Mouse (Mus musculus) MEL (cell line): ENCODE data around the gene Zkscan3. TPM values are rescaled to one million over a fixed set of nuclear protein-coding genes. Genes with fewer than 3 reads are reported as not detected.
A peak's percentile ranks its signal among the peaks of the same experiment; 100 is the strongest.

Experiments used
- DNase-seq: peaks from one replicate; pipeline ENCODE4 v3.0.0; 2011; ENCODE audit warnings: low read depth, low spot score
- H3K27ac ChIP-seq: 2 replicates; pipeline ENCODE4 v1.5.1; 2012; ENCODE audit warnings: low read depth, mild to moderate bottlenecking, control low read depth, low read length, moderate library complexity; ENCODE audit not compliant: control insufficient read depth
- H3K27me3 ChIP-seq, 2 experiments: fragments of 150-350 bp in 1 of 2; sonication (generic) in 1 of 2; 2 replicates each; pipeline ENCODE4 v1.6.1; 2012; ENCODE audit warnings: low read length in 2 of 2, mild to moderate bottlenecking in 2 of 2, improper control_type of control experiment in 1 of 2, moderate library complexity in 1 of 2; ENCODE audit not compliant: insufficient read depth in 2 of 2, control insufficient read depth in 1 of 2
- H3K36me3 ChIP-seq, 2 experiments: 2 replicates each; pipeline ENCODE4 v1.6.1; 2012 to 2014; ENCODE audit warnings: low read length in 2 of 2, improper control_type of control experiment in 1 of 2, inconsistent platforms in 1 of 2, mild to moderate bottlenecking in 1 of 2; ENCODE audit not compliant: insufficient read depth in 2 of 2, control insufficient read depth in 1 of 2
- H3K4me1 ChIP-seq, 2 experiments: fragments of 150-350 bp in 1 of 2; sonication (generic) in 1 of 2; 2 replicates each; pipeline ENCODE4 v1.6.1; 2012; ENCODE audit warnings: low read length in 2 of 2, improper control_type of control experiment in 1 of 2, mild to moderate bottlenecking in 1 of 2; ENCODE audit not compliant: insufficient read depth in 2 of 2, control insufficient read depth in 1 of 2
- H3K4me3 ChIP-seq, 2 experiments: fragments of 150-350 bp in 1 of 2; sonication (generic) in 1 of 2; 2 replicates each; pipeline ENCODE4 v1.5.1; 2012; ENCODE audit warnings: low read depth in 2 of 2, low read length in 2 of 2, mild to moderate bottlenecking in 2 of 2, moderate library complexity in 2 of 2, control low read depth in 1 of 2, improper control_type of control experiment in 1 of 2; ENCODE audit not compliant: control insufficient read depth in 1 of 2, insufficient read depth in 1 of 2
- H3K79me2 ChIP-seq: 2 replicates; pipeline ENCODE4 v1.6.1; 2012; ENCODE audit warnings: mild to moderate bottlenecking, low read length, moderate library complexity; ENCODE audit not compliant: control insufficient read depth, poor library complexity, insufficient read depth
- H3K9ac ChIP-seq: 2 replicates; pipeline ENCODE4 v1.6.1; 2012; ENCODE audit warnings: low read depth, mild to moderate bottlenecking, control low read depth, low read length, moderate library complexity; ENCODE audit not compliant: control insufficient read depth, poor library complexity, severe bottlenecking
- H3K9me3 ChIP-seq: fragments of 150-350 bp; sonication (generic); replicated peaks from 2 replicates; pipeline ENCODE4 v1.6.1; 2012; ENCODE audit warnings: mild to moderate bottlenecking, low read length, improper control_type of control experiment, moderate library complexity; ENCODE audit not compliant: insufficient read depth
- BHLHE40 ChIP-seq: IDR thresholded peaks from 2 replicates; pipeline ENCODE4 v1.6.1; 2012; ENCODE audit warnings: low read depth, mild to moderate bottlenecking, inconsistent platforms, low read length, improper control_type of control experiment, borderline replicate concordance
- GABPA ChIP-seq: IDR thresholded peaks from 2 replicates; pipeline ENCODE4 v1.6.1; 2012; ENCODE audit warnings: low read depth, mild to moderate bottlenecking, inconsistent platforms, low read length, improper control_type of control experiment, moderate library complexity
- GATA1 ChIP-seq: IDR thresholded peaks from 2 replicates; pipeline ENCODE4 v1.6.1; 2011; ENCODE audit warnings: low read depth, low read length, improper control_type of control experiment
- MAFK ChIP-seq: IDR thresholded peaks from 2 replicates; pipeline ENCODE4 v1.6.1; 2011; ENCODE audit warnings: low read depth, mild to moderate bottlenecking, low read length, improper control_type of control experiment, borderline replicate concordance
- MYB ChIP-seq: IDR thresholded peaks from 2 replicates; pipeline ENCODE4 v1.6.1; 2011; ENCODE audit warnings: mild to moderate bottlenecking, low read depth, low read length, improper control_type of control experiment
- NRF1 ChIP-seq: IDR thresholded peaks from 2 replicates; pipeline ENCODE4 v1.6.1; 2014; ENCODE audit warnings: low read depth, mild to moderate bottlenecking, inconsistent platforms, low read length, improper control_type of control experiment, moderate library complexity; ENCODE audit not compliant: poor library complexity, insufficient read depth, severe bottlenecking
- POLR2AphosphoS5 ChIP-seq: IDR thresholded peaks from 2 replicates; pipeline ENCODE4 v1.6.1; 2012; ENCODE audit warnings: low read depth, borderline replicate concordance, mild to moderate bottlenecking, inconsistent platforms, low read length, moderate library complexity, mixed read lengths
- RAD21 ChIP-seq: IDR thresholded peaks from 2 replicates; pipeline ENCODE4 v1.6.1; 2011; ENCODE audit warnings: mild to moderate bottlenecking, low read depth, low read length, improper control_type of control experiment
- RCOR1 ChIP-seq: IDR thresholded peaks from 2 replicates; pipeline ENCODE4 v1.6.1; 2012; ENCODE audit warnings: low read depth, mild to moderate bottlenecking, inconsistent platforms, low read length, improper control_type of control experiment
- SMC3 ChIP-seq: IDR thresholded peaks from 2 replicates; pipeline ENCODE4 v1.6.1; 2011; ENCODE audit warnings: low read depth, low read length, improper control_type of control experiment
- TAL1 ChIP-seq: IDR thresholded peaks from 2 replicates; pipeline ENCODE4 v1.6.1; 2012; ENCODE audit warnings: mild to moderate bottlenecking, inconsistent platforms, low read length, moderate library complexity, mixed read lengths
- TCF12 ChIP-seq: IDR thresholded peaks from 2 replicates; pipeline ENCODE4 v1.6.1; 2014; ENCODE audit warnings: low read depth, mild to moderate bottlenecking, inconsistent platforms, low read length, improper control_type of control experiment, moderate library complexity
- USF1 ChIP-seq: IDR thresholded peaks from 2 replicates; pipeline ENCODE4 v1.6.1; 2014; ENCODE audit warnings: low read depth, mild to moderate bottlenecking, inconsistent platforms, low read length, improper control_type of control experiment, moderate library complexity
- ZMIZ1 ChIP-seq: IDR thresholded peaks from 2 replicates; pipeline ENCODE4 v1.6.1; 2012; ENCODE audit warnings: low read depth, mild to moderate bottlenecking, inconsistent platforms, low read length, improper control_type of control experiment, moderate library complexity
- ZNF384 ChIP-seq: IDR thresholded peaks from 2 replicates; pipeline ENCODE4 v1.6.1; 2012; ENCODE audit warnings: low read depth, mild to moderate bottlenecking, inconsistent platforms, low read length, improper control_type of control experiment
- polyA plus RNA-seq, 2 experiments: library from polyadenylated mRNA; stranded (reverse) in 1 of 2; unstranded in 1 of 2; fragments of >175 nt in 1 of 2; fragments of >200 nt in 1 of 2; gene quantifications; 2 replicates each; pipeline versions ENCODE4 v1.2.1 to v1.2.4; 2012; ENCODE audit warnings: low replicate concordance in 2 of 2, low read depth in 1 of 2; ENCODE audit not compliant: insufficient read length in 2 of 2, insufficient read depth in 1 of 2, missing spikeins in 1 of 2
- total RNA-seq: library from RNA; depleted of rRNA; stranded (reverse); fragments of 300-350 nt; gene quantifications from 2 replicates; pipeline ENCODE4 v1.2.3, GENCODE M21; 2012

Zkscan3 gene
- total and polyA plus RNA-seq, 3 experiments: 17.1 to 17.8 TPM; not detected in 1

DNA sequence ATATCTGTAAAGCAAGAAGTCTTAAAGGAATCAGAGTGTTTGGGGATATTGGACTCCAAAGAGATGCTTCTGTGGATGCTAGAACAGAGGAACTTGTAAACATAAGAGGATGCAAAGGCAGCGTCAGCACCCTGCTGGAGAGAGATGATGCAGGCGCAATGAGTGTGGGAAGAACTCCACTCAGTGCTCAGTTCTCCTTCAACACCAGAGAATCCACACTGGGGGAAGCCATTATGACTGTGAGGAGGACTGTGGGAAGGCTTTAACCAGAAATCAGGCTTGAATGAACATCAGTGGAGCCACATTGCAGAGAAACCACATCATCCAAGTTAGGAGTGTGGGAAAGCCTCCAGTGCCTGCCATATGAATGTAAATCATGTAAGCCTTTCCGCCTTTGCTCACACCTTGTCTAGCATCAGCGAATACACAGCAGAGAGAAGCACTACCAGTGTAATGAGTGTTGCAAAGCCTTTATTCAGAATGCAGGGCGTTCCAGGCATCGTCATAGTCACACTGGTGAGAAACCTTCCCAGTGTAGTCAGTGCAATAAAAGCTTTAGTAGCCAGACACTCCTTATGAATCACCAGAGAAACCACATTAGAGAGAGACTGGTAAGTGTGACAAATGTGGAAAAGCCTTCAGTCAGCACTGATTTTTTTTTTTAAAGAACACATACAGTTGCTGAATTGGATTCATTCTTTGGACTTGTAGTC is 14.9 kb upstream of the Zkscan3 start:
- H3K4me1 ChIP-seq: peaks cover 3 to 5% of the 10 kb centered on the region in 2 experiments; a peak in 3 of 4 replicates
- H3K36me3 ChIP-seq: peaks cover 0 to 5% of the 10 kb centered on the region in 2 experiments; a peak in 2 of 4 replicates
- TF ChIP-seq GABPA (no peak), TCF12 (no peak), USF1 (no peak), SMC3 (no peak), BHLHE40 (no peak), RCOR1 (no peak), RAD21 (no peak), MYB (no peak), TAL1 (no peak), MAFK (no peak), POLR2AphosphoS5 (no peak), NRF1 (no peak), GATA1 (no peak)
- TF ChIP-seq, all 39 proteins: peak for 0
- H3K27ac ChIP-seq: no peak overlapping the region
- no peak overlapping the region for H3K9ac ChIP-seq
- no peak for DNase-seq
- H3K27me3 ChIP-seq: no peaks in the 10 kb centered on the region
- no peaks in the 10 kb centered on the region for H3K79me2 ChIP-seq
- no peaks in the 10 kb centered on the region for H3K9me3 ChIP-seq
- no peak overlapping the region for H3K4me3 ChIP-seq

DNA sequence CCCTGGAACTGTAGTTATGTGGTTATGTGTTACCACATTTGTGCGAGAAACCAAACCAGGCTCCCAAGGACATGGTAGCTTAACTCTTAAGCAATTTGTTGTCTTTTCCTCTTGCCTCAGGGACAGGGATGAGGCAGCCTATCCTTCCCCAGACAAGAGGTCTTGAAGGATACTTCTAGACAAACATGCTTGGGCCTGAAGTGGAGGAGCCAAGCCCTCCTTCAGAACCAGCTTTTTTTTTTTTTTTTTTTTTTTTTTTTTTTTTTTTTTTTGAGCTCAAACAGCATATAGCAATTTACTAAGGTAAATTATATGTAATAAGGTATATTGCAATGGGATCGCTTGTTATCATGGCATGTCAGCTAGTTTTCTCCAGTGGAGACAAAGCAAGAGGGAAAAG is 13.2 kb upstream of the Zkscan3 start:
- H3K9ac ChIP-seq: no peak overlapping the region
- TF ChIP-seq ZNF384: peak; percentile 69
- no peak for TF ChIP-seq GABPA
- TF ChIP-seq ZMIZ1: no peak
- TF ChIP-seq, all 39 proteins: peak for 1

More for the DNA sequence above, 13.2 kb upstream of the Zkscan3 start:
- no peaks in the 10 kb centered on the region for H3K27me3 ChIP-seq
- H3K4me3 ChIP-seq: no peak overlapping the region
- no peak overlapping the region for H3K27ac ChIP-seq
- H3K36me3 ChIP-seq: peaks cover 0 to 5% of the 10 kb centered on the region in 2 experiments; a peak in 2 of 4 replicates
- no peaks in the 10 kb centered on the region for H3K9me3 ChIP-seq
- H3K79me2 ChIP-seq: no peaks in the 10 kb centered on the region
- no peak for DNase-seq
- peaks cover 3 to 5% of the 10 kb centered on the region in 2 experiments; a peak in 3 of 4 replicates for H3K4me1 ChIP-seq
